Mouse (Mus musculus): ENCODE measurements around the gene Naa80.

The Naa80 gene

DNA sequence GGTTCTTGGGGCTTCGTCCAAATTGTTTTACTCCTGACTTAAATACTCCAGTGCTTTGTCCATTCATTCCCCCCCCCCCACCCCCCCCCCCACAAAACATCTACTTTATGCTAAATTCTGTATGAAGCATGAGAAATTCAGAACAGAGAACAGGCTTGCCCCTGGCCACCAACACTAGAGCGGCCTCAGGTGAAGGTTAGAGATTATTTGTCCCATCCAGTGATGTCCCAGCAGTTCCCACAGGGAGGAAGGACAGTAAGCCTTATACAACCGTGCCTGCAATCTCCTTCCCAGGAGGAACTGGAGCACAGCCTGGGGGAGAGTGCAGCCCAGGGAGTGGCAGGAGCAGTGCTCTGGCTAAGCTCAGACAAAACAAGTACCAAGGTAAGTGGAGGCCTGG lies at the start of gene Naa80:
Gene Naa80, plus strand, starts transcription at position 301 of the 400 bp plus-strand sequence.
- no peak for DNase-seq

DNA sequence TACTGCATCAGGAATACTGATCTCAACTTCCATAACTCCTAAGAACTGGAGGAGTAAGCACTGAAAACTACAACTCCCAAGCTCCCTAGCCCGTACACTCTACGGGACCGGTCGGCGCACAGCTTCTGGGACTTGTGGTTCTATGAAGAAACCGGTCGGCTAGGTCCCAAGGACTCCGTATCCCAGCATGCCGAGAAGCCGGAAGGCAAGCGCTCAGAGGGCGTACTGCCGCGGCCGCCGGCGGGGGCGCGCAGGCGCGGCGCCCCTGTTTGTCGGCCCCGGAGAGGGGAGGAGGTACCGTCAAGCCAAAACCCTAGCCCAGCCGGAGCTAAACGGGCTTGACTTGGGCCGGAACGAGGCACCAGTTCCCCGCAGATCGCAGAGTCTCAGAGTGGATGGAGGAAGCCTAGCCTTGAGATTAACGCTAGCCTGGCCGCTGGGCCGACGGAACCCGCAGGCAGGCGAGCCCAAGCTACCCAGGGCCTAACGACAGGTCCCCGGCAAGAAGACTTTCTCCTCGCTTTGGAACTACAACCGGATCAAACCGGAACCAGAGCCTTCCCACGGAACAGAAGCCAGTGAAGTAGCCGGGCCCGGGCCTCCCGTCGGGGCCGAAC lies 44.8 kb upstream of the Naa80 start, which contains the start of gene Tmem115:
Gene Tmem115, plus strand, starts transcription at position 155 of the 617 bp plus-strand sequence.
- DNase-seq: peak; percentile 86 to 93

DNA sequence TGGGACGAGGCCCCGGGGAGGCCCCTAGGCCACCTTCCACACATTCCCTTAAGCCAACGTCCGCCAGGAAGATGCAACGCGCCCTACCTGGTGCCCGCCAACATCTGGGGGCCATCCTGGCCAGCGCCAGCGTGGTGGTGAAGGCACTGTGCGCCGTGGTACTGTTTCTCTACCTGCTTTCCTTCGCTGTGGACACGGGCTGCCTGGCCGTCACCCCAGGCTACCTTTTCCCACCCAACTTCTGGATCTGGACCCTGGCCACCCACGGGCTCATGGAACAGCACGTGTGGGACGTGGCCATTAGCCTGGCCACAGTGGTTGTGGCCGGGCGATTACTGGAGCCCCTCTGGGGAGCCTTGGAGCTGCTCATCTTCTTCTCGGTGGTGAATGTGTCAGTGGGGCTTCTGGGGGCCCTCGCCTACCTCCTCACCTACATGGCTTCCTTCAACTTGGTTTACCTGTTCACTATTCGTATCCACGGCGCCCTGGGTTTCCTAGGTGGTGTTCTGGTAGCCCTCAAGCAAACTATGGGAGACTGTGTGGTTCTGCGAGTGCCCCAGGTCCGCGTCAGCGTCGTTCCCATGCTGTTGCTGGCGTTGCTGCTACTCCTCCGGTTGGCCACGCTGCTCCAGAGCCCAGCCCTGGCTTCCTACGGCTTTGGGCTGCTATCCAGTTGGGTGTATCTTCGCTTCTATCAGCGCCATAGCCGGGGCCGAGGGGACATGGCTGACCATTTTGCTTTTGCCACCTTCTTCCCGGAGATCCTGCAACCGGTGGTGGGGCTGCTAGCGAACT lies 44.1 kb upstream of the Naa80 start:
- peak; percentile 30 to 39 for DNase-seq

DNA sequence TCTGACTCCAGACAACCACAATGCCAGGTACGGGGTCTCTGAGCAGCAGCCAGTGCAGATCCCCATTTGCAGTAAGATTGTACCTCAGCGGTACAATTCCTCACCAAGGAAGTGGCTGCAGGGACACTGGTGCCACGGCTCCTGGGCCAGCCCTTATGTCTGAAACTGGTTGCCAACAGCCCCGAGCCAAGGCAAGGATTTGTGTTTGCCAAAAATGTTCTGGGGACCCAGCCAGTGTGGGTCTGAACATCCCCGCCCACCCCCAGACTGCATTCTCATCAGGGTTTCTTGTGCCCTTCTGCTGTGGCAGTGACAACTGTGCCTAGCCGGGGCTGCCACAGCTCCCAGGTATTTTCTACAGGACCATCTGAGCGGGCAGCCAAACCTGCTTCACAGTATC lies 40.5 kb upstream of the Naa80 start:
- DNase-seq: no peak

DNA sequence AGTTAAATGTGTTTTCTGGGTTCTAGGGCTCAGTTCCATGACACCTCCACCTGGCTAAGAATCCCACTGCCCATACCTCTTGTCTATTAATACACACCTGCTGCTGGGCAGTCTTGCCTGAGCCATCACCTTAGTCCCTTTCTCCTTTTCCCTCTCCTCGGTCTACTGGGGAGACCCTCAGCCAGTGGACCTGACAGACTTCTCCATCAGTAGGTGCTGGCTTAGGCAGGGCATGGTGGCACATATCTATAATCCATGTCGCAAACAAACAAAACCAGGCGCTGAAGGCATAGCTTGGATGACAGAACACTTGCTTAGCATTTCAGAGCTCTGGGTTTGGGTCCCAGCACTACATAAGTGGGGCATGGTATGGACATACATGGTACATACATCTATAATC lies 40.0 kb upstream of the Naa80 start:
- no peak for DNase-seq

DNA sequence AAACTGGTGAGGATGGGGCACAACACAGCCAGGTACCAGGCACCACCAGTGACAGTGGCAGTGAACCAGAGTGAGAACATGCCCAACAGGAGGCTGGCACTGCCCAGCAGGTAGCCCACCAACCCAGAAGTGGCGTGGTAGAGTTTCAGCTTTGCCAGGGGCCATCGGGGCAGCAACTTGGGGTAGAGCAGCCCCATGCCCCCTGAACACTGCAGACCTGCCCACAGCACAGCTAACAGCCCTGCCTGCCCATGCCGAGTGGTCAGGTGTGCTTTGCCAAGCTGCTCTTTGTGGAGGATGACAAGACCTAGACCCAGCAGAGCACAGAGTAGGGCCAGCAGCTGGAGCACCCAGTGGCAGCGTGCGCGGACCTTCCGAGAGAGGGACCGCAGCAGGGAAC lies 38.7 kb upstream of the Naa80 start:
- no peak for DNase-seq

DNA sequence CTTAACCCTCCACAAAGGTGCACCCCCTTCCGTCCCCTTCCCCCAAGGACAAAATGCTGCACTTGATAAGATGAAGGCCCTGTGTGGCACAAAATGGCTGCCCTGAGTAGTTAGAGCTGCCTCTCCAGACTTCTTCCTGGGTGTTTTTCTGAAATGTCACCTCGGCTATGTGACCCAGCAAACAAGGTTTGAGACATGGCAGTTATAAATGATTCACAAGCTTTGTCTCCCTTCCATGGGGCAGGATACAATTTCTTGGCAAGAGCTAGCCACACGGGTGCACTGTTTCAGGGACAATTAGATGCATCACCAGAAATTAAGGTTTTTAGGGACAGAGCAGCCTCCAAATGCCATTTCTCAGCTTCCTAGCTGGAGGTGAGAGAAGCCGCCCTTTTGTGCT lies 38.3 kb upstream of the Naa80 start:
- DNase-seq: no peak

DNA sequence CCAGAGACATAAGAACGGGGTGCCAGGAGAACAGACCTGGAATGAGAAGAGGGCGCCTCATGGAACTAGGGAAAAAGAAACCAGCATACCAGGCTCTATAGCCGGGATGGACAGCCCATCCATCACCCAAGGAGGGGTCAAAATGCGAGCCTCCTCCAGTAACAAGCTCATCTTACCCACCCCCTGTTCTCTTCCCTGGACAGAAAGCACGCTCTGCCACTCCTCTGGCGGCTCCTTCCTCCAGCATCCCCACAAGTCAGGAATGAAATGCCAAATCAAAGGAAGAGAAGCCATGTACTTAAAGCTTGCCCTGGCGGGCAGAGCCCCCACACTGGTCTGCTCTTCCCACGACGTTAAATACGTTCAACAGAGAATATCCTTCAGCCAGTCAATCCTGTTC lies 37.7 kb upstream of the Naa80 start:
- DNase-seq: no peak

DNA sequence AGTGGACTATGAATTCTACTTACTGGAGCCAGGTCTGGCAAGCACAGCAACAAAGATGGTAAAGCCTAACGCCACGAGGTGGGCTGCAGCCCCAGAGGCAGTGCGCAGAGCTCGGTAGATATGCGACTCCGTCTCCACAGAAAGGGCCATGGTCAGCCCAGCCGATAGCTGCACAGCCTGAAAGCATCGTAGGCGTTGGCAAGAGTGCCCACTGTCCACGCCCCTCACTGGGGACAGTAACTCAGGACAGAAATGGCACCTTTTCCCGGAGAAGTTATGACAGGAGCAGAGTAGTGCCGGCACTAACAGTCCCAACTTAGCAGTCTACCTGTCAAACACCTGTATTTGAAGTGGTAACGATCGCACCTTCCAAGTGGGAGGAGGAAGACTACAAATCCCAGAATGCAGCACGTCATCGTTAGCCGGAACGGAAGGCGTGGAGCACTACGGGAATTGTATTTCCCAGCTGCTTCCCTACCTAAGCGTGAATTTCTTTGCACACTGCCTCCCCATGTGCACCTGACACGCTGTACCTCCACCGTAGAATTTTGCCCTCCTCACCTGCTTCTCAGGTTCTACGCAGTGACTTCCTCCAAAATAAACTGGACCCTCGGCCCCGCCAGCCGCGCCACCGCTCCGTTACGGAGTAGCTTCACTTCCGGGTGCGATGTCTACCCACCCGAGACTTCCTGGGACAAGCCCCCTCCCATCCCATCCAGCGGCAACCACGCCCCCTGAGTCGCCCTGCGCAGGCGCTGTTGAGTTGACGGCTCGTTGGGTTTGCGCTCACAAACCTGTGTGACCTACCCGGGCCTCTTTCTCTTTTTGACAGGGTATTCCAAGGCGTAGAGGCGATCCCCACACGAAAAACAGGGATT lies 37.0 kb upstream of the Naa80 start, which contains the start of the genes Cyb561d2 and Nprl2:
Gene Cyb561d2, minus strand, starts transcription at position 720 of the 878 bp plus-strand sequence.
Gene Nprl2, plus strand, starts transcription at position 753 of the 878 bp plus-strand sequence.
- peak; percentile 97 for DNase-seq

DNA sequence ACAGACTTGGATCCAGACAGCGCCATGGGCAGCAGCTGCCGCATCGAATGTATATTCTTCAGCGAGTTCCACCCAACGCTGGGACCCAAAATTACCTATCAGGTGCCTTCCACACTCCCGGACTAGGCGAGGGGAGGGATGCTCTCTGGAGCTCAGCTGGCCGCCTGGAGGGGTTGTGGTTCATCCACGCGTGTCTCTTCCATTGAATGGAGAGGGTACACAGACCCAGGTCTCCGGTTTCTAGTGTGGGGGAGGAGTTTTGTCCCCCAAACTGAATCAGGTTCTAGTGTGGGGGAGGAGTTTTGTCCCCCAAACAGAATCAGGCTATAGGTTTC lies 36.4 kb upstream of the Naa80 start:
- no peak for DNase-seq

DNA sequence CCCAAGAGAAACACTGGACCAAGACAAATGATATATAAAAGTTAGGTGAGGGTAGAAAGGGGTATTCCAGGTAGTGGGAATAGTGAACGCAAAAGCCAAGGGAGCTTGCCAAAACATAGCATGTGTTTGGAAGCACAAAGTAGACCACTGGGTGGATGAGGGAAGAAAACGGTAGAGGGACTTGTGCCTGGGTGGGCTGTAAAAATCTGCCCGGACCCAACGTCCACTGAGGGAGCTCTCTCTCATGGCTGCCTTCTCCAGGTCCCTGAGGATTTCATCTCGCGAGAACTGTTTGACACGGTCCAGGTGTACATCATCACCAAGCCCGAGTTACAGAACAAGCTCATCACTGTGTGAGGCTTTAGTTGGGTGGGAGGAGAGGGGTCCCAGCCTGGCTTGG lies 36.0 kb upstream of the Naa80 start:
- no peak for DNase-seq

DNA sequence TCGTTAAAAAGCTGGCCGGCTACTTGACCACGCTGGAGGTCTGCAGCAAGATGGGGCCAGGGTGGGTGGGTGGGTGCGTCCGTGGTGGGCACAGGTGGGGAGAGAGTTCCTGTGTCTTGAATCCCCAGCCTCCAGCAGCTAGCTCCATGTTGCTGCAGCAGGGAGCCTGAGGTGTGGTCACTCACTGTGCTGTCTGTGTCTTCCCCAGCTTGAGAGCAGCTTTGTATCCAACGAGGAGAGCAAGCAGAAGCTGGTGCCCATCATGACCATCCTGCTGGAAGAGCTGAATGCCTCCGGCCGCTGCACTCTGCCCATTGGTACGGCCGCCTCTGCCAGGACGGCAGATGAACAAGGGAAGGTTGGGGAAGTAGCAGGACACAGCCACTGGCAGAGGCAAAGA lies 35.4 kb upstream of the Naa80 start:
- DNase-seq: no peak

DNA sequence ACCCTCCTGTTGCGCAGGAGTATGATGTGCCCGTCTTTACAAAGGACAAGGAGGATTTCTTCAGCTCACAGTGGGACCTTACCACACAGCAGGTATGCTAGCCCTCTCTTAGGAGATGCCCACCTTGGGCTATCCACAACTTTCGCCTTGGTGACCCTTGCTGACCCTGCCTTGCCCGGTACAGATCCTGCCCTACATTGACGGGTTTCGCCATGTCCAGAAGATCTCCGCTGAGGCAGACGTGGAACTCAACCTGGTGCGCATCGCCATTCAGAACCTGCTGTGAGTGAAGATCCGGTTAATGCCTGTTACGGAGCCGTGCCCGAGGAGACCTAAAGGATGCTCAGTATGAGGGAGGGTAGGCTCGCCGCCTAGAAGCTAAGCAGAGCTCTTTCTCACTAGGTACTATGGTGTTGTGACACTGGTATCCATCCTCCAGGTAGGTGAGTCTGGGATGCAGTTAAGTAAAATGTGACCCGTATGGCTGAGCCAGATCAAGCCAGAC lies 34.4 kb upstream of the Naa80 start:
- no peak for DNase-seq

DNA sequence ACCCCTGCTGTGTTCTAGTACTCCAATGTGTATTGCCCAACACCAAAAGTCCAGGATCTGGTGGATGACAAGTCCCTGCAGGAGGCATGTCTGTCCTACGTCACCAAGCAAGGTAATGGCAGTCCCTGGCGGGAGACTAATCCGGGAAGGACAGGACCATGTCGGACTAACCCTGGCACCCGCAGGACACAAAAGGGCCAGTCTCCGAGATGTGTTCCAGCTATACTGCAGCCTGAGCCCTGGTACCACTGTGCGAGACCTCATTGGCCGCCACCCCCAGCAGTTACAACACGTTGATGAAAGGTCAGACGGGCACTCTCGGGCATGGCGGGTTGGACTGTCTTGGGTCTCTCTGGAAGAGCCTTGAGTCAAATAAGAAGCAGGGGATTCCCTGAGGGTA lies 34.0 kb upstream of the Naa80 start:
- DNase-seq: no peak

DNA sequence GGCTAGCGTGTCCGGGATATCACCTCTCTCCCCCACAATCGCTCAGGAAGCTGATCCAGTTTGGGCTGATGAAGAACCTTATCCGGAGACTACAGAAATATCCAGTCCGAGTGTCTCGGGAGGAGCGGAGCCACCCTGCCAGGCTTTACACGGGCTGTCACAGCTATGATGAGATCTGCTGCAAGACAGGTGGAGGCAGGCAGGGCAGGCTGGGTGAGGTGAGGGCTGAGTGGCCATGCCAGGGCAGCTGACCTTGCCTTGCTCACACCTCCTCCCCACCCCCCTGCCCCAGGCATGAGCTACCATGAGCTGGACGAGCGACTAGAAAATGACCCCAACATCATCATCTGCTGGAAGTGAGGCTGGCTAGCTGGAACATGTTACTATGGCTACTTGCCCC lies 33.5 kb upstream of the Naa80 start:
- no peak for DNase-seq

DNA sequence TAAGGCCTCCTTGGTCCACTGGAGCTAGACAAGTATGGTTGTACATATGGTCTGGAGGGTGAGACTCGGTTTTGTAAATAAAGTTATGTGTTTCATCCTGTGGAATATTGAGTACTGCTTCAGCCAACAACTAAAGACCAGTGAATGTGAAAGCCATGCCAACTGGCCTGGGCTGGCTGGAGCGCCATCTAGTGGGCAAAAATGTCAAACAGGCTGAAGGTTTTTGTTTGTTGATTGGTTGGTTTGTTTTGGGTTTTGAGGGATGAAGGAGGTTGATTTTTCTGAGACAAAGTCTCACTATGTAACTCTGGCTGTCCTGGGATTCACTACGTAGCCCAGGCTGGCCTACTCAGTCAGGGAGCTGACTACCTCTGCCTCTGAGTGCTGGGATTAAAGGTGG lies 33.1 kb upstream of the Naa80 start:
- peak; percentile 66 to 72 for DNase-seq

DNA sequence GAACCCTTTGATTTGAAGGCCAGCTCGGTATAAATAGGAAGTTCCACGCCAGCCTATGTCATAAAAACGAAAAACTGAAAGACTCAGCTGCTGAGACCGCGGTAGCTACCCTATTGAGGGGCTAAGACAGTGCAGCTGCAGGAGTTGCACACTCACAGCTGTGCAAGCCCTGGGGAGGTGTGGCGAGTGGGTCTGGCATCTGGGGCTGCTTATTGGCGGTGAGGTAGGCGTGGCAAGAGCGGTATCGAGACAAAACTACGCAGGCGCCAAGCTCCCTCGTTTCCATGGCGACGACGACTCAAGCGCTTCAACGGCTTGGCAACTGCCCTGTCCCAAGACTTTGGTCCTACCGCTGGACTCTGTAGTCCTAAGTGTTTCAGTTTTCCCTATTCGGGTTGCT lies 31.7 kb upstream of the Naa80 start, which contains the start of gene Zmynd10:
Gene Zmynd10, plus strand, starts transcription at position 273 of the 400 bp plus-strand sequence.
- peak; percentile 86 to 94 for DNase-seq

DNA sequence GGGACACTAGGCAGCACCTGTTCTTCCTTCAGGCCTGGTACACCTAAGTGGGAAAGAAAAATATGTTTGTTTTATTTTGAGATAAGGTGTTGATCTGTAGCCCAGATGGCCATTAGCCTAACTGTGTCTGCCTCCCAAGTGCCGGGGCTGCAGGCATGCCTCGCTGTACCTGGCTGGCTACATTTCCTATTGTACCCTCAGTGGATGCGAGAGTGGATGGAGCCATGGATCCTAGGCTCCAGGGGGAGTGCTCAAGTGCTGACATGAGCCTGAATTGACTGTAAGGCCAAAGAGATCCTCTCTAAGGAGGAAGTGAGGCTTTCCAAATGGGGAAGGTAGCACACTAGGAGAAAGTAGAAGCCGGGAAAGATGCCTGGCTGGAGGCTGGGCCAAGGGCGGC lies 30.7 kb upstream of the Naa80 start:
- peak in 1 of 2 experiments; percentile 13 for DNase-seq

DNA sequence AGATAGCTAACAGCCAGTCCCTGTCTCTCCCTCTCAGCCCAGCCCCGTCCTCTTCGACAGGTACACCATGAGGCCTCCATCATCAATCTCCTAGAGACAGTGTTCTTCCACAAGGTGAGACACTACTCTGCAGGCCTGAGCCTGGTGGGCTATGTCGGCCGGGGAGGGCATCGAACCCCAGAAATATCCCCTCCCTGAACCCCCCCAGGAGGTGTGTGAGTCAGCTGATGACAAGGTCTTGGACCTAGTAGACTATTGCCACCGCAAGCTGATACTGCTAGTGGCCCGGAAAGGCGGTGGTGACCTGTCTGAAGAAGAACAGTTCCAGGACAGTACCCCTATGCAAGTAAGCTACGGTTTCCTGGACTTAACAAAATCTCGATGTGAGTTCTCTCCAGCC lies 29.9 kb upstream of the Naa80 start:
- no peak for DNase-seq

DNA sequence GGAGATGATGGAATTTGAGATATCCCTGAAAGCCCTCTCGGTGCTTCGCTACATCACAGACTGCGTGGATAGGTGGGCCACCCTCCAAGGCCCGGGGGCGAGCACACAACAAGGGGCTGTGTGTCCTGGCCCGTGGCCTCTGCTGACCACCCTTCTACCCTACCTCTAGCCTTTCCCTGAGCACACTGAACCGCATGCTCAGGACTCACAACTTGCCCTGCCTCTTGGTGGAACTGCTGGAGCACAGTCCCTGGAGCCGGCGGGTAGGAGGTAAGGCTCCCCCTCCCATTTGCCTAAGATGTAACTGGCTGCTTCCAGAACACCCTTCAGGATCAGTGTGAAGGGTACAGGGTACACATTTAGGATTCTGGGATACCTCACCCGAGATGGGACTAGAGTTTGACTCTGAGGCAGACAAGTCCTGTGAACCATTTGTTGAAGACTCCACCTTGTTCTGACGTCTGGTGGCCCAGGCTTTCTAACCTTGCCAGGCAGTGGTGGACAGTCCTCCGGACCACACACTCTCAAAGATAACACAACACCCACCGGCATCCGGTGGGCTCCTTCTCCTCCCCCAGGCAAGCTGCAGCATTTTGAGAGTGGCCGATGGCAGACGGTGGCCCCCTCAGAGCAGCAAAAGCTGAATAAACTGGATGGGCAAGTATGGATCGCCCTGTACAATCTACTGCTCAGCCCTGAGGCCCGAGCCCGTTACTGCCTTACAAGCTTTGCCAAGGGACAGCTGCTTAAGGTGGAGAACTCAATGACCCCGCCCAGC lies 29.2 kb upstream of the Naa80 start:
- DNase-seq: no peak

DNA sequence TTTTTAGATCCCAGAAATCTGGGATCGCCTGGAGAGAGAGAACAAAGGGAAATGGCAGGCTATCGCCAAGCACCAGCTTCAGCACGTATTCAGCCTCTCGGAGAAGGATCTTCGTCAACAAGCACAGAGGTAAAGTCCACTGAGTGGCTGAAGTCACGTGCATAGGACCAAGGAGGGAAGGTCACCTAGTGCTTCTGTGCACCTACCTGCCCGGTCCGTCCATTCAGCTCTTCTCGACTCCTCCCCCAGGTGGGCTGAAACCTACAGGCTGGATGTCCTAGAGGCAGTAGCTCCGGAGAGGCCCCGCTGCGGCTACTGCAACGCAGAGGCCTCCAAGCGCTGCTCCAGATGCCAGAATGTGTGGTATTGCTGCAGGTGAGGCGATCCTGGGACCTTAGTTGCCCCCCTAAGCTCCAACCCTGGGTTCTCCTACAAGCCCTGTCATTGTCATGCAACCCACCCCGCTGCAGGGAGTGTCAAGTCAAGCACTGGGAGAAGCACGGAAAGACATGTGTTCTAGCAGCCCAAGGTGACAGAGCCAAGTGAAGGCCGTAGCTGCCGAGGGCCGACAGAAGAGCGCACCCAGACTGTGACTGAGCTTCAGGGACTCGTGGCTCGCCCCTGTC lies 28.1 kb upstream of the Naa80 start:
- no peak for DNase-seq
